Mouse (Mus musculus) yolk sac, embryonic 10.5 days (tissue): Measurements from ENCODE around the gene Smyd3.

ENCODE experiments used
- DNase-seq: peaks from one replicate; pipeline ENCODE4 v3.0.0-alpha.2; 2017; ENCODE audit warnings: low spot score

The Smyd3 gene

DNA sequence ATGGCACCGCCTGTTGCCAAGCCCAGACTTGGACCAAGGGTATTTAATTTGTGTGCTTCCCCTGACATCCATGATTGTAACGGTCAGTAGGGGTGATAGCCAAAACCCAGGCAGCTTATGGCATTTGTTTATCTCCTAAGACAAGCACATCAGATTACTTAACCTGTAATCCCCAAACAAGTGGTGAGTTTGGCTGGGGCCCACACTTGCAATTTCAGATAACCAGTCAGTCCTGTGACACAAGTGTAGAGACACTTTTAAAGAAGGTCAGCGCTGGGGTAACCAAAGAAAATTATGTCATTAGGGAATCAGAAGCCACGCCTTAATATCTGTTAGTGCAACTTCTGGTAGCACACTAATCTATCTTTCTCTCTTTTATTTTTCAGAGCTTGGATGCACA lies 456.8 kb downstream of the Smyd3 start:
- no peak for DNase-seq

GRCm38 (mm10) chr1:179060113-179060955 lies 457.5 kb downstream of the Smyd3 start:
- peak; percentile 46 for DNase-seq

DNA sequence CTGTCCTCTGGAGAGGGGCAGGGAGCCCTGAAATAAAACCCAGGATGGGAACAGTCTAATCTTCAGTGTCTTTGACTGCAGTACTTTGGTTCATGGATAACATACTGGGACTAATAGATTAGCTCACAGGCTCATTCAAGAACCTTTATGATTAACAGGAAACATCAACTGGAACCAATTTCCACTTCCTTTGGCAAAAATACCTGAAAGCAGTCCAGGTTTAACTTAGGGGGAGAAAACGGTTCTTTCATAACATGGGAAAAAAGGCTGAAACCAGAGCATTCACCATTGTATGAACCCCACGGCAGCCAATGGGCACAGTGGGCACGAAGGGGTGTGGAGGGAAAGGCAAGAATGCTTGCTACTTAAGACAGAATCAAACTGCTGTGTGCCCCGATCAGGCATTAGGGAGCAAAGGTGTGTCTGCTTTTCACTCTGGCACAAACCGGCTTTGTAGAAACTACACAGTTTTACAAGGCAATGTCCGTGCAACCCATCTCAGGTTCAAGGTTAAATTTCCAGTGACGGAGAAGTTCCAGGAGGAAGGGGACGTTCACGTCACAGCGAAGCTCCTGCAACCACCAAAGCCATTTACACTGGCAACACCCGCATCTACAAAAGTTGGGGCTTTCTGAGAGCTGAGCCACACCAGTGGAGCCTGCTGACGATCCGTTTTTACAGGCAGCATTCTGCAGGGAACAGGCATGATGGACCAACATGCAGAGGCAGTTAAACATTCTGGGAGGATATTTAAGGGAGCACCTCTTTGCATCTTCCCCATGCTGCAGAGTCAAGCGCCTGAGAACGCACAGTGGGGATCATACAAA lies 458.3 kb downstream of the Smyd3 start:
- DNase-seq = no peak

DNA sequence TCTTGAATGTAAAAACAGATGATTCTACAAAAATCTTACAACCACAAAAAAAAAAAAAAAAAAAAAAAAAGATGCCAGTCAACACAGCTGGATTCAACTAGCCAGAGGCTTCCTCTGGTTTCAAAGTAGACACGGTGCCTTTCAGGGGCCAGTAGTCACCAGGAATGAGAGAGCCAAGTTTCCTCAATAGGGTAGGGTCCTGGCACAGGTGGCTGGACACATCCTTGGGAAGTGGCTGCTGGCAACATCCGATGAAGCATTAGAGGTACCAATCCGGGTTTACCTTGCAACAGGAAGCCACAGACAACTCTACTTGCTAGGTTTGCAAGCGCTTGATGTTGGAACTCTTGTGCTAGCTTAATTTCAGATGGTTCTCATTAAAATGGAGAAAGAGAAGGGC lies 459.2 kb downstream of the Smyd3 start:
- DNase-seq = no peak

DNA sequence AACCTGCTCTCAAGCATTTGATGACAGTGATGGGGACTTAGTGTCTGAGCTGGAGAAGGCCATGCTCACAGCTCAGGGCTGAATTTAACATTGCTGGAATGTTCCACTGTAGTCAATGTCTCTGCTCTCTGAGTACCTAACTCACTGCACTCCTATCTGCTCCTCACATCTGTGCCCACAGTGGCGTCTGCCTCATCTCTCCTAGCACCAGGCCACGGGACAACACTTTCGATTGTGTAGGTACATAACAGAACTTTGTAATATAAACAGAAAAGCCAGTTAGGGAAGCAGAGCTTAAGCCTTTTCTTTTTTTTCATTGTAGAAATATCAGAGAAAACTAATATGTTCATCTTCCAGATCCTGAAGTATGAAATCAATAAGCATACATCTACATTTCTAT lies 462.1 kb downstream of the Smyd3 start:
- no peak for DNase-seq

DNA sequence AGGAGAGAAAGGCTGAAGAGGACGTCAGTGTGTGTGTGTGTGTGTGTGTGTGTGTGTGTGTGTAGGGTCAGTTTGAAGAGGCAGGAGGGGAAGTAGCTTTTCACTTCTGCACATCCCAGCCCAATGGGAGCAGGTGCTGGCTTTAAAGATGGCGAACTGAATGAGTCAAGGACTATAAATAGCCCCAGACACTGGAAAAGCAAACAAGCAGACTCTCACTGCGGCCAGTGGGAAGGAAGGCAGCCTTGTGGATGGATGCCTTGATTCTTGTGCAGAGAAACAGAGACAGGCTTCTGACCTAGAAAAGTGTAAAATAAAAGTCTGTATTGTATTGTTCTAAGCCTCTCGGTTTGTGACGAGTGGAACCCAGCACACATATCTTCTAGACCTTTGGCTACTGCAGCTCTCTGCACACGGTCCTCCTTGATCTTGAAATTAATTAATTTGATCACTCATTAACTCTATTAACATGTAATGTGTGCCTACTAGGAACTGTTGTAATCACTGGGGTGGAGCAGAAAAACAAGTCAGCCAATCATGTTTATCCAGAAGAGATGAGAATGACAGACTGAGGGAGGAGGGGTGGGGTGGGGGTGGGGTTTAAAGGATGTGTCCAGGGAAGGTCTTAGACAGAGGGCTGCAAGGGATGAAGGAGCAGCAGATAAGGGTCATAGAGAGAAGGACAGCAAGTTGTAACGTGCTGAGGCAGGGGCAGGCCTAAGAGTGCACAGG lies 463.3 kb downstream of the Smyd3 start:
- no peak for DNase-seq

DNA sequence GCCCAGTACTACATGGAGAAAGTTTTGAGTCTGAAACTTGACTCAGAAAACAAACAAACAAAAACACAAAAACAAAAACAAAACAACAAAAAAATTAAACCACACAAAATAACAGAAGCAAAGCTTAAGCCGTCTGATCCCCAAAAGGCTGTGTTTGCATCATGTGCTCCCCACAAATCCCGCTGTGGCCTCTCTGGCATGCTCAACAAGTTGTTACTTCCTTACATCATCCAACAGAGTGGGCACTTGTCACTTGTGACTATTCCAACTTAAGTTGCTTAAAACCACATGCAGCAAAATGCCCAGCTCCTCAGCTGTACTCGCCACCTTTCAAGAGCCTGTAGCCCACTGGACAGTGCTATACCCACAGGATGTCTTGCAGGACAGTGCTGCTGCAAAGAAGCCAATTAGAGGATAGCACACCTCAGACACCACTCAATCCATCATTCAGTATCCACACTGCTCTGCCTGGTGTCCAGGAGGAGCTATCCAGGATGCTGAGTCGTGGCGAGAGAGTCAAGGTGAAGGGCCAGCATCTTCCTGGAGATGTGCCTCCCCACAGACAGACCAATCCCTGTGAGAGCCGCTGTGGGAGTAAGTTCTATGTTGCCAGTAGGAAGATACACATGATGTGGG lies 465.2 kb downstream of the Smyd3 start:
- DNase-seq = no peak

- DNase-seq = no peak
Observed at GRCm38 (mm10) chr1:179047931-179048596, 469.8 kb downstream of the Smyd3 start.

GRCm38 (mm10) chr1:179045856-179046714 lies 471.8 kb downstream of the Smyd3 start:
- DNase-seq = no peak

DNA sequence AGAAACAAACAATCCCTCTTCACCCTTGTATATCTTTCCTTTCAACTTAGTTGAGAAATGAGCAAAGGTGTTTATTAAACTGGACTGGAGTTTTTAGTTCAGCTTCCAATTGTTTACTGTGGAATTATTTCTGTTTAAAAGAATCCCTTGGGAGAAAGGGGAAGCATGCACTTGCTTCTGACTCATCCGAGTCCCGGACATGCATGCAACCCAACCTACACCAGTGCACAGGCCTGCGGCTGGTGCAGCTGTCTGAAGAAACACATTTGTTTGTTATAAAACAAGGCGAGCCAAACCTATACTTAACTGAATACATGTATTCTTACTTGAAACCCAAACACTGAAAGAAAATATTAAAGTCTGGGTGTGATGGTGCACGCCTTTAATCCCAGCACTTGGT lies 473.7 kb downstream of the Smyd3 start:
- DNase-seq = no peak

GRCm38 (mm10) chr1:179043644-179044043 lies 474.2 kb downstream of the Smyd3 start:
- DNase-seq = no peak

DNA sequence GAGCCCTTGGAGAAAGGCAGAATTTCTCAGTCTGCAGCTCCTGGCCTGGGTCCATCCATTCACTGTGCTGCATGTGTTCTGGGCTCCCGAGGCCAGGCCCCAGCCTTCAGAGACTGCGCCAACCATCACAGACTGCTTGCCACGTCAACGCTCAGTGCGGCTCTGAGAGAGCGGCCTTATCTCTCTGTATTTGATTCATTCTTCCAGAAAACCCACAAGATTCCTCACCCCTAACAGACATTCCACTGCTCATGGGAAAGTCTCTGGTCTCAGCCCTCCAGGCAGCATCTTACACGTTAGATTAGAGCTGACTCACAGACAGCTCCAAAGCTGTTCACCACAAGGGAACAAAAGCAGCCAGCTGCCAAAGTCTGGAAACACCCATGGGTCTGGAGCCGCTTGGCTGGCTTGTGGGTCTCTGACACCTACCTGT lies 475.9 kb downstream of the Smyd3 start:
- peak; percentile 59 for DNase-seq

DNA sequence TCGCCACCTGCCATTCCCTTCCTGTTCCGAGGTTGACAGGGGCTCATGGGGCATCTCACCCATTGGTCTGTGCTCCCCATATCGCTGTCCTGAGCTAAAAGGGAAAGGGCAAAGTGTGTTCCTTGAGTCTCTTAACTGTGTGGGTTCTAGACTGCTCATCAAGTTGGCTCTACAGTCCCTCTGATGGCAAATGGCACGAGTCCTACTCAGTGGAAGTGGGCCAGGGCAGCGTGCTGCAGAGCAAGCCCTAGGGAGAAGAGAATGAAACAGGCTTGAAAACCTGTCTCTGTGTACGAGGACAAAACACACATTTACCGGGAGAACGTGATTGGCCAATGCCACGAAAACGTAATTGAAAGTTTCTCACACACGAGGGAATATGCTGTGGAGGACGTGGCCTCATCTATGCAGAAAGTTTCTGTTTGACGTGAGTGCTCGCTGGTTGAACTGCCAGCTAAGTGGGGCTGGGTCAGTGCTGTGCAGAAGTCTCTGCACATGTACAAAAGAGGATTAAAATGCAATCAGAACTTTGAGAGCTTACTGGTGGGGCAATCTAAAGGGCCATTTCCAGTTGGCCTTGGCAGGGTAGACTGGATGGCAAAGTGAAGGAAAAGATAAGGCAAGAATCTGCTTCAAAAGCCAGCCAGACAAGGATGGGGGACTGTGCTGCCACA lies 476.5 kb downstream of the Smyd3 start:
- DNase-seq = no peak

GRCm38 (mm10) chr1:179038801-179039200 lies 479.0 kb downstream of the Smyd3 start:
- no peak for DNase-seq

DNA sequence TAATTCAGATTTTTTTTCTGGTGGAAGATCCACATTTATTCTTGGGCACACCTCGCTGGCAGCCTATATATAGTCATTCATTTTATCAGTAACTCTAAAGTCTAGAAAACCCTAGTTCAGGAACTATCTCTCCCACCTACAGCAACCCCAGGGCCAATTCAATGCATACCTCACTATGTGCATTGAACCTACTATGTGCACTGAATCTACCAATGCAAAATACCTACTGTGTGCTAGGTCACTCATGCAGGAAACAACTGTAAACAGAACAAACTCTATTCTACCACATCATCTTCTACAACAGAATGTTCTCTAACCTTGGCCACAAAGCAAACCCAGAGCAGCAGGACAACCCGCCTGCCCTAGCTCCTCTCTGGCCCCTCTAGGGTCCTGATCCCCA lies 484.9 kb downstream of the Smyd3 start:
- DNase-seq = no peak

DNA sequence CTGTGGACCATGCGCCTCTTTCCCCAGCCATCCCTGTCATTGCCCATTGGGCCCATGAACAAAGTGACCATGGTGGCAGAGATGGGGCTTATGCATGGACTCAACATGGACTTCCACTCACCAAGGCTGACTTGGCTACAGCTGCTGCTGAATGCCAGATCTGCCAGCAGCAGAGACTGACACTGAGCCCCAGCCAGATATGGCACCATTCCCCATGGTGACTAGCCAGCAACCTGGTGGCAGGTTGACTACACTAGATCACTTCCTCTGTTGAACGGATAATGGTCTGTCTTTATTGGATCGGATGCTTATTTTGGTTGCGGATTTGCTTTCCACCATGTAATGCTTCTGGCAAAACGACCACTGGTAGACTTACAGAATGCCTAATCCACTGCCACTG lies 486.3 kb downstream of the Smyd3 start:
- DNase-seq = no peak

DNA sequence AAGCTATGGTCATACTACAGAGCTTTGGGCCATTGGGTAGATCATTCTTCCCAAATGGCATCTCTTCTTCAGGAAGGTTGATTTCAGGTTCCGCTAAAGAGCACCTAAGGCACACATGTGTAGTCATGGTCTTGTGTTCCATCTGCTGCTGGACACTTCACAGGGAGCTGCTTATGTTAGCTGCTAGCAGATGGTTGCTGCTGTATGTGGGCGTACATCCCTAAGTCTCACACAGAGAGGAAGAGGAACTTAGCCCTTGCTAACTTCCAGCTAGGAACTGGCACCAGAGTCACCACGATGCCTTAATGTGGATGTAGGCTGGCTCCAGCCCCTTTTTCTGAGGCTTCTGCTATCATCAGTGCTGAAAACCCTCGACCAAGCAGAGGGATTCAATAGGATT lies 491.2 kb downstream of the Smyd3 start:
- DNase-seq = no peak

DNA sequence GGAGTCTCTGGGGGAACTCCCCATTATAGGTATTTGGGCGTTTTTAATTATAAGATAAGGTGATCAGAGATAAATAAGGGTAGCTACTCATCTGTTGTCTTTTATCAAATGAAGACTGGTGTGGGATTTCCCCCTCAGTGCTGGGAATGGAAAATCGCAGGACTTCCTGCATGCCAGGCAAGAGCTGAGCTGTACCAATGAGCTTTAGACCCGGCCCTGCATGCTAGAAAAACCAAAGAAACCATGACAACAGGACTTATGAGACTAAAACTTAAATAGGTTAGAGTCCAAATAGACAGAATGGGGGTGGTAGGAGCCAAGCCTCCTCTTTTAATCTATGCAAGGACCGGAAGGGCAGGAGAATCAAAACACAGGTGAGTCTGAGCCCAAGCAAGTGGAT lies 492.7 kb downstream of the Smyd3 start:
- DNase-seq = no peak

GRCm38 (mm10) chr1:179023486-179023885 lies 494.4 kb downstream of the Smyd3 start:
- DNase-seq = no peak

DNA sequence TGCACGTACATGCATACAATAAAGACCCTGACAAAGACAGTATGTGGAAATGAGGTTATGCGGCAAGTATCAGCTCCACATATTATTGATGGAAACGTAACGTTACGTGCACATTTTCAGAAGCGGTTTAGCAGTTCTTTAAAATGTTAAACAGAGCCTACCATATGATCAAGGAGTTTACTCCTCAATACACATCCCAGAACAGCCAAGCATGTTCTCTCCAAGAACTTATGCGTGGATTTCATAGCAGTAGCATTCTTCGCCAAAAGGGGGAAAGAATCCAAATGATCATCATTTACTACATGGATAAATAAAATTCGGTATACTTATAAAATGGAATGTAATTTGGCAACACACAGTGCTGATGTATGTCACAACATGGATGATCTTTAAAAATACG lies 500.4 kb downstream of the Smyd3 start:
- DNase-seq = no peak
